Mouse (Mus musculus) midbrain, embryonic 14.5 days (tissue): ENCODE data around the gene Tmem104. TPM values are rescaled to one million over a fixed set of nuclear protein-coding genes. Genes with fewer than 3 reads are reported as not detected.

Experiments used
- ATAC-seq: fragments of 200-750 bp; cut with Nextera tagmentation; 2 replicates; pipeline ENCODE4 v1.8.0; 2017; ENCODE audit warnings: moderate number of reproducible peaks, moderate library complexity; ENCODE audit not compliant: low FRiP score, low TSS enrichment
- DNase-seq: peaks from one replicate; pipeline ENCODE4 v3.0.0-alpha.2; 2015
- H3K27ac ChIP-seq: fragments of 300-500 bp; sonication (generic); replicated peaks from 2 replicates; pipeline ENCODE4 v1.5.1; 2014; ENCODE audit warnings: mild to moderate bottlenecking, low read depth, low read length, moderate library complexity
- H3K27me3 ChIP-seq: fragments of 300-500 bp; sonication (generic); 2 replicates; pipeline ENCODE4 v1.6.1; 2014; ENCODE audit warnings: low read length, control low read depth, mixed read lengths; ENCODE audit not compliant: control insufficient read depth, insufficient read depth
- H3K36me3 ChIP-seq: fragments of 300-500 bp; sonication (generic); 2 replicates; pipeline ENCODE4 v1.6.1; 2014; ENCODE audit warnings: low read length, control low read depth; ENCODE audit not compliant: control insufficient read depth, insufficient read depth
- H3K4me1 ChIP-seq: fragments of 300-500 bp; sonication (generic); 2 replicates; pipeline ENCODE4 v1.6.1; 2014; ENCODE audit warnings: mild to moderate bottlenecking, antibody characterized with exemption, low read length, control low read depth; ENCODE audit not compliant: control insufficient read depth, insufficient read depth
- H3K4me2 ChIP-seq: fragments of 300-500 bp; sonication (generic); 2 replicates; pipeline ENCODE4 v1.6.1; 2014; ENCODE audit warnings: mild to moderate bottlenecking, low read length, moderate library complexity
- H3K4me3 ChIP-seq: fragments of 300-500 bp; sonication (generic); replicated peaks from 2 replicates; pipeline ENCODE4 v1.5.1; 2014; ENCODE audit warnings: low read depth, low read length
- H3K9ac ChIP-seq: fragments of 300-500 bp; sonication (generic); replicated peaks from 2 replicates; pipeline ENCODE4 v1.6.1; 2014; ENCODE audit warnings: mild to moderate bottlenecking, low read length, moderate library complexity
- H3K9me3 ChIP-seq: fragments of 300-500 bp; sonication (generic); 2 replicates; pipeline ENCODE4 v1.6.1; 2016; ENCODE audit warnings: low read length, control low read depth, mixed read lengths; ENCODE audit not compliant: control insufficient read depth
- WGBS: fragments of 180-500 bp; shearing (Covaris S2); extraction: QIAGEN DNeasy Blood & Tissue Kit; methylation state at CpG from one replicate; pipeline ENCODE4 v1.1.7; 2014; 5-methylcytosine and 5-hydroxymethylcytosine counted together
- polyA plus RNA-seq: library from polyadenylated mRNA; unstranded; fragments of >200 nt; fragmentation: Nextera tagmentation; extraction: Ambion mirVana; gene quantifications from 2 replicates; pipeline ENCODE4 v1.2.1, GENCODE M21; 2014

Tmem104 gene
- polyA plus RNA-seq, 1 experiment from 2014 or later = 14.9 TPM

- ATAC-seq (0 out of 2 replicates have a peak, but pooled peaks have one; percentile 21), DNase-seq (peak; percentile 76)
- Histone ChIP-seq H3K4me3 (peak overlapping the region; percentile 48), H3K4me2 (peak overlapping the region; percentile 70), H3K27ac (no peak overlapping the region), H3K4me1 (peaks cover 14% of the 10 kb centered on the region), H3K9me3 (no peaks in the 10 kb centered on the region), H3K36me3 (no peaks in the 10 kb centered on the region), H3K27me3 (peaks cover 44% of the 10 kb centered on the region), H3K9ac (peak overlapping the region; percentile 45)
- WGBS = under 1% methylated on average over 47 of the region's 47 CpGs
Observed at GRCm38 (mm10) chr11:115163568-115164150, 23.6 kb upstream of the Tmem104 start.

GRCm38 (mm10) chr11:115164341-115164975 lies 22.8 kb upstream of the Tmem104 start:
- under 1% methylated on average over 14 of the region's 14 CpGs for WGBS
- no peak overlapping the region; the same call in 1 of the 2 replicates for H3K9ac ChIP-seq
- peak overlapping the region; percentile 70 for H3K4me2 ChIP-seq
- peak overlapping the region; percentile 48 for H3K4me3 ChIP-seq
- no peaks in the 10 kb centered on the region for H3K36me3 ChIP-seq
- peaks cover 14% of the 10 kb centered on the region for H3K4me1 ChIP-seq
- no peak for DNase-seq
- no peak overlapping the region for H3K27ac ChIP-seq
- no peak for ATAC-seq
- H3K9me3 ChIP-seq = no peaks in the 10 kb centered on the region
- peaks cover 44% of the 10 kb centered on the region for H3K27me3 ChIP-seq

DNA sequence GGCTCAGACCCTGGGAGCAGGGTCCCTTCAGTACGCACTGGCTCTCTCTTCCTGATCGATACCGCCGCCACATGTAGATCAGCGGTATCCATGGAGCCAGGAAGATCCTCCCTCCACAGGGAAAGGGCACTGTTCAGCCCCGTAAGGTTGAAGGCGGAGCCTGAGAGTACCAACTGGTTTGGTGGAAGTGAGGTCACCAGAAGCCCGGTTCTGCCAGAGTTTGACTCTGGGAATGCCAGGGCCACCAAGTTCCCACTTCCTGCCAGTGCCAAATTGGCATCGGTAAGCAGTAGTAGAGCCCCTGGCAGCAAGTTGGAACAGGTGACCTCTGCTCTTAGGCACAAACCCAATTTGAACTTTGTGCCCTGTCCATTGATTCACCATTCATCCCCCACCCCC lies 22.3 kb upstream of the Tmem104 start:
- peak overlapping the region; percentile 48 for H3K4me3 ChIP-seq
- WGBS = under 1% methylated on average over 9 of the region's 9 CpGs
- no peak overlapping the region for H3K9ac ChIP-seq
- H3K27ac ChIP-seq = no peak overlapping the region
- ATAC-seq (no peak), DNase-seq (no peak)
- H3K4me1 ChIP-seq = peaks cover 14% of the 10 kb centered on the region
- no peaks in the 10 kb centered on the region for H3K9me3 ChIP-seq
- no peaks in the 10 kb centered on the region for H3K36me3 ChIP-seq
- peaks cover 44% of the 10 kb centered on the region for H3K27me3 ChIP-seq
- peak overlapping the region; percentile 70 for H3K4me2 ChIP-seq

DNA sequence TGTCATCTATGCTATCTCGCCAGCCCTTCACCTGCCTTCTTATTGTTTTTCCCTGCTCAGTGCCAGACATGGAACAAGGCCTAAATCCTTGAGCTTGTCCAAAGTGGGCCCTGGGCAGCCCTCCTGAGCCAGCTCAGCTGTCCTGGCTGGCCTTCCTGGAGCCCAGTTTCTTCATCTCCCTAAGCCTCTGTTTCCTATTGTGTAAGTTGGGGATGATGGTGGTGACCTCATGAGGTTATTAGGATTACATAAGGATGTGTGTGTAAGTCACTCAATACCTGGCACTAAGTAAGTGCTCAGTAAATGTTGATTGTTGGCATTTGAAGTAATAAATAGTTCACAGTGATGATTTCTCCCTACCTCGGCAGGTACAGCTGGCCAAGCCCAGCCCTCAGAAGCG lies 20.5 kb upstream of the Tmem104 start:
- H3K9ac ChIP-seq = no peak overlapping the region
- WGBS = 98% methylated on average over 3 of the region's 3 CpGs
- H3K4me3 ChIP-seq = no peak overlapping the region
- DNase-seq (no peak), ATAC-seq (no peak)
- peaks cover 14% of the 10 kb centered on the region for H3K4me1 ChIP-seq
- no peak overlapping the region for H3K4me2 ChIP-seq
- H3K36me3 ChIP-seq = no peaks in the 10 kb centered on the region
- peaks cover 36% of the 10 kb centered on the region for H3K27me3 ChIP-seq
- no peak overlapping the region for H3K27ac ChIP-seq
- H3K9me3 ChIP-seq = no peaks in the 10 kb centered on the region

- no peak overlapping the region for H3K27ac ChIP-seq
- 88% methylated on average over 8 of the region's 8 CpGs for WGBS
- no peak overlapping the region for H3K9ac ChIP-seq
- DNase-seq = no peak
- peaks cover 21% of the 10 kb centered on the region for H3K4me1 ChIP-seq
- H3K4me3 ChIP-seq = no peak overlapping the region
- no peak overlapping the region for H3K4me2 ChIP-seq
- ATAC-seq = no peak
- no peaks in the 10 kb centered on the region for H3K9me3 ChIP-seq
- H3K27me3 ChIP-seq = peaks cover 27% of the 10 kb centered on the region
- H3K36me3 ChIP-seq = no peaks in the 10 kb centered on the region
Observed at GRCm38 (mm10) chr11:115167631-115168249, 19.5 kb upstream of the Tmem104 start.

- no peak for DNase-seq
- no peak overlapping the region for H3K4me2 ChIP-seq
- no peak for ATAC-seq
- H3K4me1 ChIP-seq = peaks cover 23% of the 10 kb centered on the region
- no peak overlapping the region for H3K4me3 ChIP-seq
- no peaks in the 10 kb centered on the region for H3K9me3 ChIP-seq
- H3K27ac ChIP-seq = no peak overlapping the region
- no peaks in the 10 kb centered on the region for H3K36me3 ChIP-seq
- H3K27me3 ChIP-seq = peaks cover 12% of the 10 kb centered on the region; the same call in 1 of the 2 replicates
- H3K9ac ChIP-seq = no peak overlapping the region
- 91% methylated on average over 4 of the region's 4 CpGs for WGBS
Observed at GRCm38 (mm10) chr11:115169430-115169829, 17.9 kb upstream of the Tmem104 start.

DNA sequence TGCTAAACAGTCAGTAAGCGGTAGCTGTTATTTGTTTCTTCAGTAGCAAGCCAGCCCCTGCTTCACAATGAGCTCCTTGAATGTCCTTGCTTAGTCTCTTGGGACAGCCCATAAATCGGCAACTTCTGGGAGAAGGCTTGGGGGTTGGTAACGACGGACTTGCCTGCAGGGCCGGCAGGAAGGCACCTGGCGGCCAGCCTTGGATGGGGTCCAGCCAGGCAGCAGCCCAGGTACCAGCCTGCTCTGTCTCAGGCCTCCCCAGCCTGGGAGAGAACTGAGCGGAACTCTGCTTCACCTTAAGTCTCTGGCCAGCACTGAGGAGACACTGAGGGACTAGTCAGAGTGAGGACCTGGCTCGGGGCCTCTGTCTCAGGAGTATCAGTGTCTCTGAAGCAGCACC lies 16.2 kb upstream of the Tmem104 start:
- no peak overlapping the region for H3K9ac ChIP-seq
- no peaks in the 10 kb centered on the region for H3K36me3 ChIP-seq
- 54% methylated on average over 8 of the region's 8 CpGs for WGBS
- no peaks in the 10 kb centered on the region for H3K9me3 ChIP-seq
- DNase-seq (no peak), ATAC-seq (no peak)
- no peak overlapping the region for H3K4me2 ChIP-seq
- H3K4me1 ChIP-seq = peaks cover 25% of the 10 kb centered on the region
- no peak overlapping the region for H3K27ac ChIP-seq
- H3K27me3 ChIP-seq = no peaks in the 10 kb centered on the region
- no peak overlapping the region for H3K4me3 ChIP-seq

DNA sequence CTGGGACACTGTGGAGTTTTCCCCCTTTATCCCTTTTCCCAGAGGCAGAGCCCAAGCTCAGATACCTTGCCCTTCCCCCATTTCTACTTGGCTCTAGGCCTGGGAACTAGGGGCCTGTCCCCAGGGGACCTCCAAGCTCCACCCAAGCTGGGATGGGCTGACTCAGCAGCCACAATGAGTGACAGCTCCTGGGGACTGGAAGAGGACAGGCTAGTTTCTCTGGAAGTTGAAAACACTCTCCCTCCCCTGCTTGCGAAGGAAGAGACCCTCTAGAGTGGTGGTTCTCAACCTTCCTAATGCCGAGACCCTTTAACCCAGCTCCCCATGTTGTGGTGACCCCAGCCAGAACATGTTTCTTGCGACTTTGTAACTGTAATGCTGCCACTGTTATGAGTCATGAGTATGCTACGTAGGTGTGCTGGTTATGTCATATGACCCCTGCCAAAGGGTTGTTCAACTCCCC lies 14.4 kb upstream of the Tmem104 start:
- H3K4me1 ChIP-seq = peaks cover 35% of the 10 kb centered on the region
- H3K27me3 ChIP-seq = no peaks in the 10 kb centered on the region
- no peak overlapping the region for H3K4me2 ChIP-seq
- H3K9me3 ChIP-seq = no peaks in the 10 kb centered on the region
- no peak overlapping the region for H3K27ac ChIP-seq
- no peak for ATAC-seq
- 27% methylated on average over 4 of the region's 4 CpGs for WGBS
- no peak overlapping the region for H3K9ac ChIP-seq
- H3K4me3 ChIP-seq = no peak overlapping the region
- peak; percentile 77 for DNase-seq
- H3K36me3 ChIP-seq = no peaks in the 10 kb centered on the region
